Mouse (Mus musculus) CH12.LX (cell line): ENCODE measurements around the gene Bbs7. TPM values are rescaled to one million over a fixed set of nuclear protein-coding genes. Genes with fewer than 3 reads are reported as not detected.

ENCODE experiments used
- DNase-seq: peaks from one replicate; pipeline ENCODE4 v3.0.0-alpha.2; 2013; ENCODE audit errors: extremely low read depth
- H3K27ac ChIP-seq: 2 replicates; pipeline ENCODE4 v1.5.1; 2012; ENCODE audit warnings: low read depth, mild to moderate bottlenecking, control low read depth, moderate library complexity; ENCODE audit not compliant: insufficient read depth
- H3K27me3 ChIP-seq: replicated peaks from 2 replicates; pipeline ENCODE3; 2012; ENCODE audit warnings: inconsistent platforms
- H3K36me3 ChIP-seq, 2 experiments: replicated peaks in 1 of 2; 2 replicates each; pipeline versions ENCODE3 to v1.6.1; 2012; ENCODE audit warnings: inconsistent platforms in 1 of 2, low read length in 1 of 2, mild to moderate bottlenecking in 1 of 2, mixed read lengths in 1 of 2, moderate library complexity in 1 of 2; ENCODE audit not compliant: control insufficient read depth in 1 of 2, insufficient read depth in 1 of 2
- H3K4me1 ChIP-seq, 2 experiments: 2 replicates each; pipeline ENCODE4 v1.6.1; 2012; ENCODE audit warnings: inconsistent platforms in 1 of 2, moderate library complexity in 1 of 2; ENCODE audit not compliant: insufficient read depth in 2 of 2, control insufficient read depth in 1 of 2
- H3K4me2 ChIP-seq: 2 replicates; pipeline ENCODE4 v1.6.1; 2012; ENCODE audit warnings: low read depth, mild to moderate bottlenecking, control low read depth; ENCODE audit not compliant: poor library complexity, insufficient read depth, severe bottlenecking
- H3K4me3 ChIP-seq, 3 experiments: fragments of 150-350 bp in 1 of 3; sonication (generic) in 1 of 3; replicated peaks in 1 of 3; 2 replicates each; pipeline versions ENCODE3 to v1.5.1; 2011 to 2012; ENCODE audit warnings: low read depth in 2 of 3, low read length in 2 of 3, mild to moderate bottlenecking in 2 of 3, moderate library complexity in 2 of 3, control low read depth in 1 of 3, improper control_type of control experiment in 1 of 3, inconsistent platforms in 1 of 3, mixed read lengths in 1 of 3; ENCODE audit not compliant: poor library complexity in 1 of 3
- H3K79me2 ChIP-seq: replicated peaks from 2 replicates; pipeline ENCODE4 v1.6.1; 2012; ENCODE audit warnings: mild to moderate bottlenecking, moderate library complexity; ENCODE audit not compliant: control insufficient read depth, poor library complexity, insufficient read depth, severe bottlenecking; ENCODE audit errors: extremely low read depth
- H3K9ac ChIP-seq: 2 replicates; pipeline ENCODE4 v1.6.1; 2012; ENCODE audit warnings: low read depth, mild to moderate bottlenecking, control low read depth, moderate library complexity; ENCODE audit not compliant: insufficient read depth
- H3K9me3 ChIP-seq: replicated peaks from 2 replicates; pipeline ENCODE3; 2012; ENCODE audit warnings: low read length, inconsistent platforms, mixed read lengths
- BHLHE40 ChIP-seq: IDR thresholded peaks from 2 replicates; pipeline ENCODE4 v1.6.1; 2011; ENCODE audit warnings: mild to moderate bottlenecking, low read depth, low read length, improper control_type of control experiment
- CHD1 ChIP-seq: IDR thresholded peaks from 2 replicates; pipeline ENCODE4 v1.6.1; 2012; ENCODE audit warnings: low read depth, low read length, improper control_type of control experiment, inconsistent platforms
- CHD2 ChIP-seq: IDR thresholded peaks from 2 replicates; pipeline ENCODE4 v1.6.1; 2011; ENCODE audit warnings: low read length, improper control_type of control experiment
- E2F4 ChIP-seq: IDR thresholded peaks from 2 replicates; pipeline ENCODE4 v1.6.1; 2011; ENCODE audit warnings: low read depth, low read length, improper control_type of control experiment; ENCODE audit not compliant: insufficient replicate concordance
- ELF1 ChIP-seq: IDR thresholded peaks from 2 replicates; pipeline ENCODE4 v1.6.1; 2014; ENCODE audit warnings: low read depth, mild to moderate bottlenecking, inconsistent platforms, low read length, improper control_type of control experiment
- EP300 ChIP-seq: IDR thresholded peaks from 2 replicates; pipeline ENCODE4 v1.6.1; 2011; ENCODE audit warnings: low read length, improper control_type of control experiment
- ETS1 ChIP-seq: conservative IDR thresholded peaks from 2 replicates; pipeline ENCODE4 v1.6.1; 2012; ENCODE audit warnings: low read depth, mild to moderate bottlenecking, inconsistent platforms, low read length, improper control_type of control experiment, moderate library complexity
- GABPA ChIP-seq: IDR thresholded peaks from 2 replicates; pipeline ENCODE4 v1.6.1; 2012; ENCODE audit warnings: low read depth, low read length, improper control_type of control experiment, inconsistent platforms; ENCODE audit not compliant: insufficient replicate concordance
- HCFC1 ChIP-seq: IDR thresholded peaks from 2 replicates; pipeline ENCODE4 v1.6.1; 2012; ENCODE audit warnings: low read depth, mild to moderate bottlenecking, inconsistent platforms, low read length, improper control_type of control experiment
- JUND ChIP-seq: conservative IDR thresholded peaks from 2 replicates; pipeline ENCODE4 v1.6.1; 2011; ENCODE audit warnings: low read depth, low read length, improper control_type of control experiment
- MAX ChIP-seq: IDR thresholded peaks from 2 replicates; pipeline ENCODE4 v1.6.1; 2011; ENCODE audit warnings: low read length, improper control_type of control experiment
- MAZ ChIP-seq: IDR thresholded peaks from 2 replicates; pipeline ENCODE4 v1.6.1; 2012; ENCODE audit warnings: low read depth, mild to moderate bottlenecking, inconsistent platforms, low read length, improper control_type of control experiment, moderate library complexity
- MEF2A ChIP-seq: IDR thresholded peaks from 2 replicates; pipeline ENCODE4 v1.6.1; 2014; ENCODE audit warnings: low read depth, mild to moderate bottlenecking, inconsistent platforms, low read length, improper control_type of control experiment, borderline replicate concordance
- NELFE ChIP-seq: IDR thresholded peaks from 2 replicates; pipeline ENCODE4 v1.6.1; 2011; ENCODE audit warnings: low read depth, low read length, improper control_type of control experiment
- NRF1 ChIP-seq: IDR thresholded peaks from 2 replicates; pipeline ENCODE4 v1.6.1; 2014; ENCODE audit warnings: low read depth, mild to moderate bottlenecking, inconsistent platforms, low read length, improper control_type of control experiment, moderate library complexity
- POLR2AphosphoS2 ChIP-seq: IDR thresholded peaks from 2 replicates; pipeline ENCODE4 v1.6.1; 2011; ENCODE audit warnings: low read depth, low read length, improper control_type of control experiment
- SMC3 ChIP-seq: IDR thresholded peaks from 2 replicates; pipeline ENCODE4 v1.6.1; 2011; ENCODE audit warnings: low read depth, low read length, improper control_type of control experiment
- TBP ChIP-seq: conservative IDR thresholded peaks from 2 replicates; pipeline ENCODE4 v1.6.1; 2011; ENCODE audit warnings: low read depth, low read length, improper control_type of control experiment
- TCF12 ChIP-seq: IDR thresholded peaks from 2 replicates; pipeline ENCODE4 v1.6.1; 2014; ENCODE audit warnings: low read depth, mild to moderate bottlenecking, inconsistent platforms, low read length, improper control_type of control experiment
- UBTF ChIP-seq: IDR thresholded peaks from 2 replicates; pipeline ENCODE4 v1.6.1; 2012; ENCODE audit warnings: low read depth, mild to moderate bottlenecking, inconsistent platforms, low read length, improper control_type of control experiment, moderate library complexity
- USF1 ChIP-seq: IDR thresholded peaks from 2 replicates; pipeline ENCODE4 v1.6.1; 2014; ENCODE audit warnings: low read depth, mild to moderate bottlenecking, inconsistent platforms, low read length, improper control_type of control experiment
- ZC3H11A ChIP-seq: IDR thresholded peaks from 2 replicates; pipeline ENCODE4 v1.6.1; 2012; ENCODE audit warnings: low read depth, mild to moderate bottlenecking, inconsistent platforms, low read length, improper control_type of control experiment
- ZMIZ1 ChIP-seq: IDR thresholded peaks from 2 replicates; pipeline ENCODE4 v1.6.1; 2012; ENCODE audit warnings: low read depth, mild to moderate bottlenecking, inconsistent platforms, low read length, improper control_type of control experiment
- ZNF384 ChIP-seq: IDR thresholded peaks from 2 replicates; pipeline ENCODE4 v1.6.1; 2012; ENCODE audit warnings: low read depth, low read length, improper control_type of control experiment, inconsistent platforms
- dilution Hi-C: fragments of 300-500 bp; cut with MboI; formaldehyde crosslinking; loops from 2 replicates; pipeline ENCODE4 v1.14.3; 2020; ENCODE audit warnings: low sequenced_read_pairs; ENCODE audit not compliant: extremely low pct_unique_long_range_greater_than_20kb, extremely low pct_ligation_motif_present
- in situ Hi-C: fragments of 300-500 bp; cut with MboI; formaldehyde crosslinking; loops from 3 replicates; pipeline ENCODE4 v1.14.3; 2019; ENCODE audit warnings: low sequenced_read_pairs, low pct_ligation_motif_present, low pct_unique_long_range_greater_than_20kb, mixed read lengths
- polyA plus RNA-seq: library from polyadenylated mRNA; unstranded; fragments of >175 nt; gene quantifications from 2 replicates; pipeline ENCODE4 v1.2.1, GENCODE M21; 2012; ENCODE audit warnings: low read depth; ENCODE audit not compliant: insufficient read length
- total RNA-seq, 2 experiments: library from RNA; depleted of rRNA; stranded (reverse); fragments of 300-350 nt in 1 of 2; fragments of >200 nt in 1 of 2; gene quantifications; 2 replicates each; pipeline ENCODE4 v1.2.3; 2012 to 2014

Bbs7 gene
- total and polyA plus RNA-seq, 3 experiments: 1.6 to 6.6 (median 3.3) TPM

DNA sequence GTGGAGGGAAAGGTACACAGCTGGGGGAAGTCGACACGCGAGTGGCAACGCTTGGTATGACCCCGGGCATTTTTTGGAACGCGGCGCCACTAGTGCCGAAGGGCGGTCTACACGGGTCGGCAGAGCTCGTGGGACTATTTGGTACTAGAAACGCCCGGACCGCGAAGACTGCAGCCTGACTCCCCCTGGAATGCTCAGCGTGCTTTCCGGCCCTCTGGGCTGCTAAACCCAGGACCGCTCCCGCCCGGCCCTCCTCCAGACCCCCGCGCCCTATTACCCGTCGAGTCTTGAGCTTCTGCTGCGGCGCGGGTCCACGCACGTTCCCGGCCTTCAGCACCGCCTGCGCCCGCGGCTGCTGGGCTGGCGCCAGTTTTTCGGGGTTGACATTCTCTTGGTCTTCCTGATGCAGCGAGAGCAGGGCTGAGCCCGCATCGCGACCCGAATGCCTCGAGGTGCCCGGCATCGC, 41.9 kb downstream of the Bbs7 start:
- Histone ChIP-seq H3K4me1 (peaks cover 5 to 30% of the 10 kb centered on the region in 2 experiments), H3K79me2 (peaks cover 35% of the 10 kb centered on the region), H3K36me3 (peaks cover 34 to 37% of the 10 kb centered on the region in 2 experiments), H3K9ac (peak overlapping the region; percentile 89), H3K4me3 (peak overlapping the region; percentile 86 to 99 (median 98)), H3K27ac (peak overlapping the region; percentile 12; the same call in 1 of the 2 replicates), H3K27me3 (no peaks in the 10 kb centered on the region), H3K4me2 (peak overlapping the region; percentile 92), H3K9me3 (no peaks in the 10 kb centered on the region)
- TF ChIP-seq ETS1 (no peak), MAX (no peak), NRF1 (no peak), NELFE (no peak), HCFC1 (no peak), E2F4 (no peak), ELF1 (no peak), CHD1 (no peak), CHD2 (no peak), USF1 (no peak)
- dilution Hi-C loops (no loop called here), in situ Hi-C loops (no loop called here)
- no peak for DNase-seq

DNA sequence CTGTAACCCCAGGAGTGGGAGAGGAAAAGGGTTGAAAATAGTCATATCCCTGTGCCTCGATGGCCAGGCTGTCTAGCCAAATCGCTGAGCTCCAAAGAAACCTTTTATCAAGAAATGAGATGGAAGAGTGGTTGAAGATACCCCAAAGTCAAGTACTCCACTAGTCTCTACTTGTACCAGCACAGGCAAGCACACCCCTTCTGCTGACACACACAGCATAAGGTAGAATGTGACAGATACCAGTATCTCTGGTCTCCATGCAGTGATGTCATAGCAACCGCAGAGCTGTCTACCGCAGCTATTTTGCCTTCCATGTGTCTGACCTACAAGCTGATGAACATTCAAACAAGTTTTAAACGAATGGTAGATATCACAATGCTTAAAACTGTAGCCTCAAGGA, 43.4 kb downstream of the Bbs7 start:
- H3K4me2 ChIP-seq: peak overlapping the region; percentile 92
- H3K4me1 ChIP-seq: peaks cover 5 to 30% of the 10 kb centered on the region in 2 experiments
- peaks cover 35% of the 10 kb centered on the region for H3K79me2 ChIP-seq
- H3K9me3 ChIP-seq: no peaks in the 10 kb centered on the region
- peaks cover 41 to 52% of the 10 kb centered on the region in 2 experiments for H3K36me3 ChIP-seq
- H3K9ac ChIP-seq: peak overlapping the region; percentile 89
- TF ChIP-seq SMC3: no peak
- TF ChIP-seq GABPA: no peak
- TF ChIP-seq MEF2A: no peak
- TF ChIP-seq POLR2AphosphoS2: no peak
- no peak for TF ChIP-seq MAZ
- TF ChIP-seq ZNF384: no peak
- TF ChIP-seq NELFE: no peak
- TF ChIP-seq ZMIZ1: no peak
- no peak for TF ChIP-seq UBTF
- no peak for TF ChIP-seq TCF12
- no peak for TF ChIP-seq ZC3H11A
- no peak for TF ChIP-seq HCFC1
- no peak for TF ChIP-seq JUND
- TF ChIP-seq BHLHE40: no peak
- TF ChIP-seq NRF1: no peak
- TF ChIP-seq USF1: no peak
- no peak for TF ChIP-seq ELF1
- no peak for TF ChIP-seq TBP
- no peak for TF ChIP-seq EP300
- TF ChIP-seq, all 38 proteins: peak for 0
- DNase-seq: no peak
- in situ Hi-C loops: no loop called here
- no peaks in the 10 kb centered on the region for H3K27me3 ChIP-seq
- H3K4me3 ChIP-seq: peak overlapping the region; percentile 86 to 99 (median 98)
- dilution Hi-C loops: no loop called here
- no peak overlapping the region for H3K27ac ChIP-seq
